7 mouse cellular contexts compared by ENCODE assay signal in the genomic region with DNA sequence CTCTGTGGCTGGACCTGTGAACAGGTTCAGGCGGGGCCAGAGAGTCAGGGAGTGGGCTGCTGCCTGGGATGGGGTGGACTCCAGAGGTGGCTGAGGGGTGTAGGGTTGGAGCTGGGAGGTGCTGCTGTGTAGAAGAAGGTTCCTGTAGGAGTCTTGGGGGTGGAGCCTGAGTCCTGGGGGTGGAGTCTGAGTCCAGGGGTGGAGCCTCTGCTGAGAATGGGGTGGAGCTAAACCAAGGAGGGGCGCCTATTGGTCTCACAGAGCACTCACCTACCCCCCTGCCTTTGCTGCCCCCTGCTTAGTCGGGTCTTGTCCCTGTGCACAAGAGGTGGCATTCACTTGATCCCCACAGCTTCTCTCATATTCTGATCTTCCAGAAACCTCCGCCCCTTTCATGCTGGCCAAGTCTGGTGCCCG. TPM values are rescaled to one million over a fixed set of nuclear protein-coding genes. Genes with fewer than 3 reads are reported as not detected.
DNase-seq lines count a peak whose midpoint lies in the region; ATAC-seq and TF ChIP-seq lines count a peak whose summit lies in the region.

No protein-coding gene starts in this region.

- TF ChIP-seq CTCF in ES-Bruce4 (IDR thresholded peaks at IDR 0.05; ENCODE audit: low read depth, low read length) = no peak
- TF ChIP-seq CTCF in liver, embryonic 14.5 days (IDR thresholded peaks at IDR 0.05; ENCODE audit: low read depth) = no peak

- 64% methylated on average over 5 of the region's 5 CpGs for WGBS in forebrain, embryonic 10.5 days
- WGBS in liver, embryonic 14.5 days (ENCODE audit: insufficient replicate concordance) = 67% methylated on average over 5 of the region's 5 CpGs
- 60% methylated on average over 5 of the region's 5 CpGs for WGBS in neural tube, embryonic 12.5 days

- peak; percentile 20 for ATAC-seq in activated CD4-positive, CD25-positive, alpha-beta regulatory T cell, adult 4 months
- peak; percentile 53 for ATAC-seq in liver, embryonic 14.5 days (ENCODE audit: insufficient read depth)
- ATAC-seq in neural tube, embryonic 12.5 days (ENCODE audit: low FRiP score, low read depth) = peak; percentile 38

- H3K27ac ChIP-seq in ES-Bruce4 (ENCODE audit: insufficient read depth, low read length) = no peak overlapping the region
- H3K27ac ChIP-seq in forebrain, embryonic 10.5 days = 0 out of 2 replicates have a peak overlapping the region, but pooled peaks have one; percentile 58
- no peak overlapping the region for H3K27ac ChIP-seq in liver, embryonic 14.5 days
- no peak overlapping the region for H3K27ac ChIP-seq in neural tube, embryonic 12.5 days

- TF ChIP-seq EP300 in ES-Bruce4 (IDR thresholded peaks at IDR 0.05; ENCODE audit: insufficient read depth, low read depth, low read length) = no peak
- no peak for TF ChIP-seq EP300 in liver, embryonic 14.5 days (IDR thresholded peaks at IDR 0.05; ENCODE audit: low read depth)

- H3K4me2 ChIP-seq in liver, embryonic 14.5 days (ENCODE audit: low read depth) = no peak overlapping the region
- H3K4me2 ChIP-seq in neural tube, embryonic 12.5 days (replicated peaks) = 0 out of 2 replicates have a peak overlapping the region, but pooled peaks have one; percentile 30

- H3K4me1 ChIP-seq in ES-Bruce4 (ENCODE audit: control insufficient read depth, insufficient read depth, low read length) = no peaks in the 10 kb centered on the region
- H3K4me1 ChIP-seq in forebrain, embryonic 10.5 days = peaks cover 48% of the 10 kb centered on the region
- H3K4me1 ChIP-seq in liver, embryonic 14.5 days (replicated peaks; ENCODE audit: control insufficient read depth in 2 of 2, insufficient read depth in 2 of 2, low read length in 1 of 2) = peaks cover 0 to 16% of the 10 kb centered on the region in 2 experiments; a peak in 2 of 4 replicates
- H3K4me1 ChIP-seq in neural tube, embryonic 12.5 days = peaks cover 8% of the 10 kb centered on the region

- H3K36me3 ChIP-seq in ES-Bruce4 (ENCODE audit: control insufficient read depth, insufficient read depth, low read length, poor library complexity, severe bottlenecking) = no peaks in the 10 kb centered on the region
- no peaks in the 10 kb centered on the region for H3K36me3 ChIP-seq in forebrain, embryonic 10.5 days (replicated peaks)
- no peaks in the 10 kb centered on the region; the same call in 1 of the 2 replicates for H3K36me3 ChIP-seq in liver, embryonic 14.5 days (replicated peaks; ENCODE audit: control insufficient read depth, insufficient read depth, low read depth)
- no peaks in the 10 kb centered on the region for H3K36me3 ChIP-seq in neural tube, embryonic 12.5 days

- TF ChIP-seq POLR2A in ES-Bruce4 (IDR thresholded peaks at IDR 0.05; ENCODE audit: insufficient read depth, low read length) = no peak

- H3K9ac ChIP-seq in ES-Bruce4 (ENCODE audit: low read depth, poor library complexity, severe bottlenecking) = no peak overlapping the region
- no peak overlapping the region for H3K9ac ChIP-seq in liver, embryonic 14.5 days (replicated peaks)
- H3K9ac ChIP-seq in neural tube, embryonic 12.5 days = no peak overlapping the region

- H3K27me3 ChIP-seq in ES-Bruce4 (ENCODE audit: control insufficient read depth, insufficient read depth, low read length, poor library complexity, severe bottlenecking) = no peaks in the 10 kb centered on the region
- peaks cover 13% of the 10 kb centered on the region for H3K27me3 ChIP-seq in forebrain, embryonic 10.5 days (ENCODE audit: poor library complexity, severe bottlenecking)
- H3K27me3 ChIP-seq in liver, embryonic 14.5 days (ENCODE audit: control insufficient read depth, insufficient read depth, low read length) = no peaks in the 10 kb centered on the region
- no peaks in the 10 kb centered on the region for H3K27me3 ChIP-seq in neural tube, embryonic 12.5 days (replicated peaks)

- peak overlapping the region; percentile 22 for H3K4me3 ChIP-seq in ES-Bruce4 (ENCODE audit: low read depth, low read length)
- H3K4me3 ChIP-seq in forebrain, embryonic 10.5 days = 0 out of 2 replicates have a peak overlapping the region, but pooled peaks have one; percentile 20
- no peak overlapping the region for H3K4me3 ChIP-seq in liver, embryonic 14.5 days (ENCODE audit: insufficient read depth in 1 of 2, low read depth in 2 of 2, low read length in 2 of 2)
- no peak overlapping the region for H3K4me3 ChIP-seq in neural tube, embryonic 12.5 days

- no peak for DNase-seq in forebrain, embryonic 10.5 days (ENCODE audit: extremely low spot score, low spot score)
- peak; percentile 67 for DNase-seq in induced T-regulatory cell, adult 2 months (ENCODE audit: low read depth)
- DNase-seq in liver, embryonic 14.5 days (ENCODE audit: low read depth in 3 of 3, low spot score in 3 of 3) = no peak
- DNase-seq in layer of hippocampus, adult 9-10 months (ENCODE audit: low spot score) = no peak

- no peaks in the 10 kb centered on the region for H3K9me3 ChIP-seq in ES-Bruce4 (replicated peaks; ENCODE audit: control insufficient read depth, insufficient read depth, low read length, poor library complexity, severe bottlenecking)
- H3K9me3 ChIP-seq in forebrain, embryonic 10.5 days = no peaks in the 10 kb centered on the region
- H3K9me3 ChIP-seq in liver, embryonic 14.5 days (ENCODE audit: control insufficient read depth, low read length) = no peaks in the 10 kb centered on the region
- H3K9me3 ChIP-seq in neural tube, embryonic 12.5 days = no peaks in the 10 kb centered on the region

RNA-seq across cellular contexts. Expression of gene Ttc7, which starts 31.9 kb away (rescaled TPM):
- polyA plus RNA-seq in ES-Bruce4 (2011; ENCODE audit: insufficient read depth, insufficient read length, low read depth, missing spikeins) = 9.7 and 10.7 TPM in 2 replicates
- polyA plus RNA-seq in activated CD4-positive, CD25-positive, alpha-beta regulatory T cell, adult 4 months (2017; shearing (Covaris generic)) = 10 to 100 TPM; 21.2 to 24.5 TPM
- polyA plus RNA-seq in forebrain, embryonic 10.5 days (2016; fragmentation: Nextera tagmentation; extraction: Ambion mirVana) = 2.9 and 3.9 TPM in 2 replicates
- 7.8 and 8.4 TPM in 2 replicates for polyA plus RNA-seq in liver, embryonic 14.5 days (2012; rRNA removed)
- 7.7 and 7.9 TPM in 2 replicates for polyA plus RNA-seq in liver, embryonic 14.5 days (2014; fragmentation: Nextera tagmentation; extraction: Ambion mirVana)
- 5.1 and 5.9 TPM in 2 replicates for polyA plus RNA-seq in neural tube, embryonic 12.5 days (2016; fragmentation: Nextera tagmentation; extraction: Ambion mirVana)

RNA-seq across cellular contexts. Expression of gene Mcfd2, which starts 48.8 kb away (rescaled TPM):
- 34.1 and 35.2 TPM in 2 replicates for polyA plus RNA-seq in ES-Bruce4 (2011; ENCODE audit: insufficient read depth, insufficient read length, low read depth, missing spikeins)
- polyA plus RNA-seq in activated CD4-positive, CD25-positive, alpha-beta regulatory T cell, adult 4 months (2017; shearing (Covaris generic)) = 10 to 100 TPM; 24.7 to 33.3 TPM
- polyA plus RNA-seq in forebrain, embryonic 10.5 days (2016; fragmentation: Nextera tagmentation; extraction: Ambion mirVana) = 72.8 and 74.5 TPM in 2 replicates
- 29.6 and 32.2 TPM in 2 replicates for polyA plus RNA-seq in liver, embryonic 14.5 days (2012; rRNA removed)
- polyA plus RNA-seq in liver, embryonic 14.5 days (2014; fragmentation: Nextera tagmentation; extraction: Ambion mirVana) = 54.9 and 55.1 TPM in 2 replicates
- 53.0 and 55.7 TPM in 2 replicates for polyA plus RNA-seq in neural tube, embryonic 12.5 days (2016; fragmentation: Nextera tagmentation; extraction: Ambion mirVana)

Comparison
In these comparisons a context has a peak if more than half of its experiments do, and no peak if none do; other contexts are left out.
1. H3K4me3 ChIP-seq: peak in ES-Bruce4 (single experiment) and forebrain, embryonic 10.5 days (single experiment); none in liver, embryonic 14.5 days (0 of 2) and neural tube, embryonic 12.5 days (single experiment).
2. Peak in every context shown above with its lines, with median percentiles within 50 percentile points of each other: ATAC-seq.